Mouse (Mus musculus) lung, postnatal 0 days (tissue): ENCODE data around the gene Cyren.

Source experiments
- CTCF ChIP-seq: IDR thresholded peaks from 2 replicates; pipeline ENCODE4 v1.5.1; 2016; ENCODE audit warnings: antibody characterized with exemption, mild to moderate bottlenecking
- EP300 ChIP-seq: IDR thresholded peaks from 2 replicates; pipeline ENCODE4 v1.6.1; 2016; ENCODE audit warnings: antibody characterized with exemption, mild to moderate bottlenecking, control low read depth

- TF ChIP-seq EP300: no peak
- TF ChIP-seq CTCF: peak; percentile 91
Measured at GRCm38 (mm10) chr6:34927156-34927555, 49.3 kb upstream of the Cyren start.
